Mouse (Mus musculus) frontal cortex, postnatal 36 days (tissue): Measurements from ENCODE around the gene H3f3b.
"Not testable (repeated sequence)": the region's sequence is repeated elsewhere in the genome, so short reads cannot be mapped to it uniquely, and the experiment has no call there.

Experiments
- DNase-seq, 2 experiments: peaks; one replicate each; pipeline ENCODE4 v3.0.0; 2022; ENCODE audit warnings: low spot score in 2 of 2

The H3f3b gene

DNA sequence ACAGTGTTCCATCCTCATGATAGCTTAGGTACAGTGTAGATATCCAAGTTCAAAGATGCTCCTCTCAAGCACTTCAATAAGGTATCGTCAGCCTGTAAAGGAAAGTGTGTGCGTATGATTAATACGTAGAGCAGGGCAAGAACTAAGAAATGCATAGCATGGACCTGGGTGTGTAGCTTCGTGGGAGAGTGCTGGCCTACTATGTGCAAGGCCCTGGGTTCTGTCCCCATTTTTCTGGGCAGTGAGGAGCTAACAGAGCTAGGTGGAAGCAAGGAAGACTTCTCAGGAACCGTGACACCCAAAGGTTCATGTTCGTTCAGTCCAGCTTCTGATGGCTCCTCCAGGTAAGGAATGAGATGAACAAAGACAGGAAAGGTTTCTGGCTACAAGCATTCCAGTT, 17.4 kb upstream of the H3f3b start:
- DNase-seq, result no peak

DNA sequence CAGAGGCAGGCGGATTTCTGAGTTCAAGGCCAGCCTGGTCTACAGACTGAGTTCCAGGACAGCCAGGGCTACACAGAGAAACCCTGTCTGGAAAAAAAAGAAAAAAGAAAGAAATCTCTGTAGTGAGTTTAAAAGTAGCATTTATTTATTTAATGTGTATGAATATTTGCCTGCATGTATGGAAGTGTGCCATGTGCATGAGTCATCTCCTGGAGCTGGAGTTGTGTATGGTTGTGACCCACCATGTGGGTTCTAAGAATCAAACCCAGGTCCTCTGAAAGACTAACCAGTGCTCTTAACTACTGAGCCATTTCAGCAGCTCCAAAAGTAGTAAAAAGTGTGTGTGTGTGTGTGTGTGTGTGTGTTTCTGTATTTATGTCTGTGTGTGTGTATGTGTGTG, 15.5 kb upstream of the H3f3b start:
- DNase-seq, result no peak

DNA sequence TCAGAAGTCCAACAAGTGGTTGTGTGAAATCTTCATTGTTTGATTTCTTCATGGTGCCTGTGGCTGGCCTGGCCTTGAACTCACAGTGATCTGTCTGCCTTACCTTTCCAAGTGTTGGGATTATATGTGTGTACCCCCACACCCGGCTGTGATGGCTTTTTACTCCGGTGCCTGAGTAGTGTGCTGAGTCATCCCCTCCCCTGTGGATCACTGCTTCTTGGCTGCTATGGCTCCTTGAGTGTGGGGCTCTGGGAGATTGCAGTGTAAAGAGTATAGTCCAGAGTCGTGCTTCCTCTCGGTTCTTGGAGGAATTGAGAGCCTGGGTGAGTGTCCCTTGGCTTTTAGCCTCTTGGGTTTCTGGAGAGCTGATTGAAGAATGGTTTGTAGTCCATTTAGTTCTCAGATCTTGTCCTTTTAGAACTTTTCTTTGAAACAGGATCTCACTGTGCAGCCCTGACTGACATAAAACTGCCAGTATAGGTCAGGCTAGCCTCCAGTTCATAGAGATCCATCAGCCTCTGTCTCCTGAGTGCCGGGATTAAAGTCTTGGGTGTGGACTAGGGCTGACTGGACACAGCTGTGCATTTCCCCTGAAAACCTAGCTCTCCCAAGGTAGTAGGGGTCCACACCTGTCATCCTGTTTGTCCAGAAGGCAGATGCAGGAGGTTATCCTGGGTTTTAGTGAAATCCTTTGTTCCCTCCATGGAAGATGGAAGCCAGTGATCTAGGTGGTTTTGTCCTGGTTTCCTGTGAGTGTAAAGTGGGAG, 14.8 kb upstream of the H3f3b start:
- no peak for DNase-seq

DNA sequence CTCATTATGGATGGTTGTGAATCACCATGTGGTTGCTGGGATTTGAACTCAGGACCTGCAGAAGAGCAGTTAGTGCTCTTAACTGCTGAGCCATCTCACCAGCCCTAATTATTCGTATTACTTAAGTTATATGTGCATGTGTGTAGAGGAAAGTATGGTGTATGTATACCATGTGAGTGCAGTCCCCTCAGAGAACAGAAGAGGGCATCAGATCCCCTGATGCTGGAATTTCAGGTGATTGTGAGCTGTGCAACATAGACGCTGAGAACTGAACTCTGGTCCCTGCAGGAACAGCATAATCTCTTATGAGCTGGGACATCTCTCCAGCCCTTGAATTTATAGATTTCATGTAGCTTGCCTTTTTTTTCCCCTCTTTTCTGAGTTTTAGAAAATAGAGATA, 14.1 kb upstream of the H3f3b start:
- DNase-seq, result no peak

DNA sequence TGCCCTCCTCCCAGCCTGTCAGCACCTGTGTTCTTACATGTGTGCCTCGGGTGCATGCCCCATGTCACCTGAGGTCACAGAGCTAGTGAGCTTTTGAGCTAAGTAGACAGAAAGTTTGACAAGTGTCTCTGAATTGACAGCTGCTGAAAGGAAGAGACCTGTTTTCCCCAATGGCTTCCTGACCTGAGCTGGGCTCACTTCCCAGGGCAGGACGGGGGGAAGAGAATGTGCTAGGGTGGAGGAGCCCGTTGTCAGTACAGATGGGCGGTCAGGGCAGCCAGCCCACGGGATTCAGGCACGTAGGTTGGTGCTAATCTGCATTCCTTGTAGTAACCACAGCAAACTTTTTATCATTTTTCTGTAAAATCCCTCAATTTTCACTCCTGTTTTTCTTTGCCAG, 12.8 kb upstream of the H3f3b start:
- DNase-seq, result no peak

DNA sequence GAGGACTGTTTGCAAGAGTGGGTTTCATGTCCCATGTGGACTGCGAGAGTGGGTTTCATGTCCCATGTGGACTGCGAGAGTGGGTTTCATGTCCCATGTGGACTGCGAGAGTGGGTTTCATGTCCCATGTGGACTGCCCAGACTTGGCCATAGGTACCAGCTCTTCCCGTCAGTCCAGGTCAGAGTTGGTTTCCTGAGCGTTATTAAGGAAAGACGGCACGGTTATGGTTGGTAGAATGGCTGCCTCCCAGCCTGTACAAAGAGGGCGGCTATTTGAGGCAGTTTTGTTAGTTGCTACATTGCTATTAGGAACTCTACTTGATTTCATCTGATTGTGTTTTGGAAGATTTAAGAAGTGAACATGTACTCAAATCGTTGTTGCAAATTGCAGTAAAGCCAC, 10.1 kb upstream of the H3f3b start:
- DNase-seq, result no peak

DNA sequence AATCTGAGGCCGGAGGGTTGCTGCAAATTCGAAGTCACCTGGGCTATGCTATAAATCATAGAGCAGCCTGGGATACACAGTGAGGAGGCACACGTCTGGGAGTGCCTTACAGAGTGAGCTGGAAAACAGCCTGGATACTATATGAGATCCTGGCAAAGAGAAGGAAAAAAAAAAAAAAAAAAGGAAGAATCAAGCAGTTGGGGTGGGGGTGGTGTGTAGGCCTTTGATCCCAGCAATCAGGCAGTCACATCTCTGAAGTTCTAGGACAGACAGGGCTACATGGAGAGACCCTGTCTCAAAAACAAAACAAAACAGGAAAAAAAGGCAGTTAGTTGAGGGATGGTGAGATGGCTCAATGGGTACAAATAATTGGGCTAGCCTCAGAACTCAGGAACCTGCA, 8.9 kb upstream of the H3f3b start:
- DNase-seq, result no peak

DNA sequence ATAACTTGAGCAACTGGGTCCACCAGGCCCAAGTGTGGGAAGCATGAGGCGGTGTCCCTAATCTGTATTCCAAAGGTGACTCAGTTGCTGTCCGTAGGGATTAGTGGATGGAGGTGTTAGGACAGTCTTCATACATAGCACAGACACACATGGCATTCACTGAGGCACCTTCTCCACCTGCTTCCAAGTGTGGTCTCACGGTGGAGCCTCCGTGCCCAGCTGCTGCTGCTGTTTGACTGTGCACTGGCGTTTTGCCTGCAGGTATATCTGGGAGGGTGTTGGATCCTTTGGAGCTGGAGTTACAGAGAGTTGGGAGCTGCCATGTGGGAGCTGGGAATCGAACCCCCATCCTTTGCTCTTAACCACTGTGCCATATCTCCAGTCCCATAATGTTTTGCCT, 6.8 kb upstream of the H3f3b start:
- DNase-seq, result no peak

DNA sequence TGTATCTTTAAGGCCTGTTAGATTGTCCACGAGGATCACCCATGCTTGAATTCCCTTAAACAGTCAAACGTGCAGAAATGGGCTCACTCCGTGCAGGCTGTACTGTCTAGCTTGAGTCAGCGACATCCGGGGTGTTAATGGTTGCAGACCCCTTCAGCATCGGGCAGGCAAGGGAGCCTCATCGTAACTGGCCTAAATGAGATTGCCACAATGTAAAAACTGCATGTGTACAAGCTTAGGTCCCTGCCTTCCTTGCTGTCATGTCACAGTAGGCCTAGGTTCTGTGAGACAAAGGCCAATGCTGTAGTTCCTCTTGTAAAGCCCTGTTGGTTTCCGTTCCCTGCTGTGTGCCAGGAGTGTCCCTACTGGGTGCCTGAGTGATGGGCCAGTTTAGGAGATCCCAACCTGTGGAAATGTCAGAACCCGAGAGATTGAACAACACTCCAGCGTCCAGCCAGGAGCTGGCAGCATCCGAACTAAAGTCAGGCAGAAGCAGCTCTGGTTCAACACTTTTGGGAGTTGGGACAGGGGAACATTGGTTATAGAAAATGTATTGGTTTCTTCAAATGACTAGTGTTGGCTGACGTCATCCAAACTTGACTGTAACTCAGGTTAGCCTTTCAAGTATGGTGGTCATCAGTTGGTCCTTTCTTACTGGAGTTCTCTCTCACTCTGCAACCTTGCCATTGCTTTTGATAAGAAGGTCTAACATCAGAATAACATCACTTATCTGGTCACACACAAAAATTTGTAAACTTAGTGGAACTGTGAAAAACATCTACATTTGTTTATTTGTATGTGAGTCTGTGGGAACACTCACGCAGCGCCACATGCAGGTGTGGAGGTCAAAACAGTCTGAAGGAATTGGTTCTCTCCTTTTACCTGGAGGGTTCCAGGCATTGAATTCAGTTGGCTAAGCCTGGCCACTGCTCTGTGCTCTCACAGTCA, 3.4 kb upstream of the H3f3b start:
- no peak for DNase-seq

DNA sequence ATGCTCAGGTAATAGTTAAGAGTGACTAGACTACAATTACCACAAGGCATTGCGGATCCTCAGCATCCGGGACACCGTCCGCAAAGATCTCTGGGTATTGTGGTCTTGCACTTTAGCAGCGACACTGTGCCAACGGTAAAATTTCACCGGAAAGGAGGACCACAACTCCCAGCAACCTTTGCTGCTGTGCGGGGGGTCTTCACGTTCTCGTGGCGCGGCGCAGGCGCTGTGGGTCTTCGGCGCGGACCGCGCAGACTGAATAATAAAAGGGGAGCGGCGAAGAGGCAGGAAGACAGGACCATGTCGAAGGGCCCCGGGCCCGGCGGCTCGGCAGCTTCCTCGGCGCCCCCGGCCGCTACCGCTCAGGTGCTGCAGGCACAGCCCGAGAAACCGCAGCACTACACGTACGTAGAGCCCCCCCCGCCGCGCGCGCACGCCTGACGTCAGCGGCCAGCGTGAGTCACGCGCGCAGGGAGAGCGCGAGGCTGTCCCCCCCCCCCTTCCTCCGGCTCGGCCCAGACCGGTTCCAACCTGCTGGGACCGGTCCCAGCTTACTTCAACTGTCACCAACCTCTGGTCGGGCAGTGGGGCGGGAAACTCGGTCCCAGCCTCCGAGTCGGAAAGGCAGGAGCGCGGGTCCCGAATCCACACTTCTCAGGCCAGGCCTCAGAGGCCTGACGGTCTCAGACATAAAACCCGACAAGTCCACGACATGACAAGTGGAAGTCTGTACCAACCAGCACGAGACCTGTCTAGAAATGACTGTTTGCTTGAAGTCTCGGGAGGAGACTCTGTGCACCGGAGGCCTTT, 2.5 kb upstream of the H3f3b start, which contains the start of gene Unk:
Gene Unk, plus strand, starts transcription at position 235 of the 810 bp plus-strand sequence.
- DNase-seq, result peak; percentile 98 to 99

DNA sequence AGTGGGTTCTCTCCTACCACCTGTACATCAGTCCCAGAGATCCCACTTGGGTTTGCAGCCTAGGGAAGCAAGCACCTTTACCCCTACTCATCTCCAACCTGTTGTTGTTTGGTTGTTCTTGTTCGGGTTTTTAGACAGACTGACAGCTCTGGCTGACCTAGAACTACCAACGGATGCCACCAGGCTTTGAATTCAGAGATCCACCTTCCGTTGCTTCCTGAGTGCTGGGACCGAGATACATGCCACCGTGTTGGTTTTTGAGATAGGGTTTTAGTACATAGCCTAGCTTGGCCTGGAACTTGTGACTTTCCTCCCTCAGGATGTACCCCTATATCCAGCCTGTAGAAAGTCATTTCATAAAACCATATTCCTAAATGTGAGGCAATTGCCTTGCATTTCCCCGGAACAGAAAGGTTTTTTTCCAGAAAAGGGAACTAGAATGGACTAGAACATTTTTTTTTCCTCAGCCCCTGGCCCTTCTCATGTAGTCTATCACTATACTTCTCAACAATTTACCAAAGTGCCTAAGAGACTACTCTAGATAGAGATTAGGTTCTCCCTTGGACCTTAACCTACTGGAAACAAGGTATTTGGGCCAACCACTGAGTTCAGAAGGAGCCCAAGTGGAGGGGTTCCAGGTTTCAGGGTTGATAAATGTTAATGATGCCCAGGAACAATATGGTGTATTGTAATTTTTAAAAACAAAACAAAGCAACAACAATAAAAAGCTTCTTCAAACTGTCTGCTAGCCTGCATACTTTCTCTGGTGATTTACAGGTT, 1.5 kb upstream of the H3f3b start:
- no peak for DNase-seq

DNA sequence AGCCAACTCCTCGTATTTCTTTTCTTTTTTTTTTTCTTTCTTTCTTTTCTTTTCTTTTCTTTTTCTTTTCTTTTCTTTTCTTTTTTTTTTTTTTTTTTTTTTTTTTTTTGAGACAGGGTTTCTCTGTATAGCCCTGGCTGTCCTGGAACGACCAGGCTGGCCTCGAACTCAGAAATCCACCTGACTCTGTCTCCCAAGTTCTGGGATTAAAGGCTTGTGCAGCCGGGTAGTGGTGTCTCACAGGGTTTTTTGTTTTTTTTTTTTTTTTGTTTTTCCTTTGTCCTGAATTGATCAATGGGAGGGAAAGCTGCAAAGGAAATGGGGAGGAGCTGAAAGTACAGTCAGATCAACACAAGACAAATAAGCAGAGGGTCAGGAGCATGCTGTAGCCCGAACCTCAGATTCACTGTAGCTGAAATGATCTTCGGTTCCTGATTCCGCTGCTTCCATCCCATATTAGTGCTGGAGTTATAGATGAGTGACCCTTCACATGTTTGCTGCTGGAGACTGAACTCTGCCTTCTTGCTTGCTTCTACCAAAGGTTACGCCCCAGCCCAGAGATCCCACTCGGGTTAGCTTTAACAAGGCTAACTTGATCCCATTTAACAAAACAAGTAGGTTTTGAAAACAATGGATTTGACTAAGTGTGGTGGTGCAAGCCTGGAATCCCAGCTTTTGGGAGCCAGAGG, 559 bp upstream of the H3f3b start:
- no peak for DNase-seq

DNA sequence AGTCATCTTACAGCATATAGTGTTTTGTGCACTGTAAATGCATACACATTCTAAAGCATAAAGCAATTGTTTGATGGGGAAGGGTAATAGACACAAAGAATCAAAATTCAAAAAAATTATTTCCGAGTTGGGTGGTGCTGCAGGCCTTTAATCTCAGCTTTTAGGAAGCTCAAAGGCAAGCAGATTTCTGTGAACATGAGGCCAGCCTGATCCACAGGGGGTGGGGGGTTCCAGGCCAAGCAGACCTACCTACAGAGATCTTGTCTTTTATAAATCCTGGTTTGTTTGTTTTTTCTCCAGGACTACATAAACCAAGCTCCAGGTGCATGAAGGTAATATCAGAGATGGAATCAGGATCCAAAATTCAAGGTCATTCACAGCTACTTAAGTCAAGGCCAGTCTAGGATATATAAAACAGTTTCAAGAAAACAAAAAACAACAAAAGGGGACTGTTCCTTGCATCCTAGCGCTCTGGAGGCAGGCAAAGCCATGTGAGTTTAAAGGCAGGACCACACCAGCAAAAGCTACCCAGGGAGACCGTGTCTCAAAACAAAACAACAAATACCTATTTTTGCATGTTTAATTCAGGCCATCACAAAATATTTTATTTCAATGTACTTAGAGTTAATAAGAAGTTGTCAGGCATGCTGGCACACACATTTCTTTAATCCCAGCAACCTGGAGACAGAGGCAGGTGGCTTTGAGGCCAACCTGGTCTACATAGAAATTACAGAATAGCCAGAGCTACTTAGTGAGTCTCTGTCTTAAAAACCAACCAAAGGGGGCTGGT, 2.5 kb downstream of the H3f3b start:
- DNase-seq, result no peak

DNA sequence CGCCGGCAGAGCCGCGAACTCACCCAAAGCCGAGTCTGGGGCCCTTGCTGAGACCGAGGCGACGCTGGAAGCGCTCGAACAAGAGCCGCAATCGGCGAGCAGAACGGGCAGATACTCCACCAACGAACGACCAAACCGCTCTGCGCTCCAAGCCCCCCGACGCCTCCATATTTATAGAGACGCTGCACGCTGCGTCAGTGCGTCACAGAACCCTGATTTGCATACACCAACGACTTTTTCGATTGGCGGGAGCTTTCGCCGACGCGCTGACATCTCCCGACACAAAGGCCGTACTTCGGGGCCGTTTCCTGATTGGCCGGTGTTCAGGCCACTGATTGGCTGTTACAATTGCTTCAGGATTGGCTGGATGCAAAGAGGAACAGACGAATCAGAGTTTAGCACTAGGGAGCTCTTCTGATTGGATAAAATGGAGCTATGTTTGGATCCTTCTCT, 3.4 kb downstream of the H3f3b start:
- DNase-seq, result peak; percentile 94 to 98

DNA sequence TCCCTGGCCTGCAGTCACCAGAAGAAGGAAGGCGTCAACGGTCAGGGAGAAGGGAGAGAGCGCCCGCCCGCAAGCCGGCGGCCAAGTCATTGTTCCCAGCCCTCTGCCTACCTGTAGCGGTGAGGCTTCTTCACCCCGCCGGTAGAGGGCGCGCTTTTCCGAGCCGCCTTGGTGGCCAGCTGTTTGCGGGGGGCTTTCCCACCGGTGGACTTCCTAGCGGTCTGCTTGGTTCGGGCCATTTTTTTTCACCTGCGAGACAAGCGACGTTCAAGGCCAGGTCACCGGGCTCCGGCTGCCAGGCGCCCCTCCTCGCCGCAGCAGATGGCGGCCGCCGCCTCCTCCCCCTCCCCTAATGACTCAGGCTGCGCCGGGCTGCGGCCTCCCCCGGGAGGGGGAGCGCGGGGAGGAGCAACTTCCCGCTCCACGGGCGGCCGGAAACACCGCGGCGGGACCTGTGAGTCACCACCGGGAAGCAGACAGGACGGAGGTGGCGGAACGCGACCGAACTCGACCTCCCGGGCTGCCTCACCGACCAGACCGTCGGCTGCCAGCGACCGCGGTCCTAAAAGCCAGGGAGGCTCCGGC, 3.9 kb downstream of the H3f3b start:
- DNase-seq, result peak; percentile 79 to 84

DNA sequence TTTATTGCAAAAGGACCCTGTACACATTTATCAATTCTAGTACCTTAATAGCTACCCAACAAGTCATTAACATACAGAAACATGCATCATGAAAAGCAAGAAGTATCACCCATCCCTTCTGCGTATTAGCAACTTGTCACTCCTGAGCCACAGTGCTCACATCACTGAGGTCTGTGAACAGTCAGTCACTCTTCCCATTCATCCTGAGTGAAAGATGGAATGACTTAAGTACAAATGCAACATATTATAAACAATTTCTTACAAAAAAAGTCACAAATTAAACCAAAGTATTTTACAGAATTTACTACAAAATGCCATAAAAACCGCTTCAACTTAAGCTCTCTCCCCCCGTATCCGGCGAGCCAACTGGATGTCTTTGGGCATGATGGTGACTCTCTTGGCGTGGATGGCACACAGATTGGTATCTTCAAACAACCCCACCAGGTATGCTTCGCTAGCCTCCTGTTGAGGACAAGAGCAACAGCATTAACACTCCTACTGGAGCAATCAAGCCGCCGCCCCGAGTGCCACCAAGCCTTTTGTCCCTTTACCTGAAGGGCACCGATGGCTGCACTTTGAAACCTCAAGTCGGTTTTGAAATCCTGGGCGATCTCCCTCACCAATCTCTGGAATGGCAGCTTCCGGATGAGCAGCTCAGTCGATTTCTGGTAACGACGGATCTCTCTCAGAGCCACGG, 4.5 kb downstream of the H3f3b start:
- DNase-seq, result not testable (repeated sequence)

DNA sequence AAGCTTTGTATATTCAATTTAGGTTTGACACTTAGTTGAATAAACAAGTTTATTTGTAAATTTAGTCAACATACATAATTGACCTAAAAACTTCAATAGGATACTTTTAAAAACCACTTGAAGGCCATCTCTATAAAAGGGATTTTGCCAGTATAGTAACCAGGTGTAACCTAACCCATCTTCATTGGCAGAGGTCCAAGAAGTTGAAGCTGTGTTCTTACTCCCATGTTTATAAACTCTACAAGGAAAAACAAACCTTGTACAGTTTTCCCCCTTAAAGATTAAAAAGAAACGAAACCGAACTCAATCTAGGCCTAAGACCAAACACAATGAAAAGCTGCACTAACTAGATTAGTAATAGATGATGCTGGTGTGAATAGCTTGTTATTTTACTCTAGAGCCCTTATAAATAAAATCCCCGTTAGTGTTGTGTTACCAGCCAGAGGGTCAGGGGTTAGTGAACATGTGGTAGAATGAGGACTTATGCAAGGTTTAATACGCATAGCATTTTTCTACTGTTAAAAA, 5.4 kb downstream of the H3f3b start:
- DNase-seq, result no peak
